Mouse (Mus musculus) cerebellum, adult 2 months (tissue): ENCODE measurements around the gene Ntng2. TPM values are rescaled to one million over a fixed set of nuclear protein-coding genes. Genes with fewer than 3 reads are reported as not detected.

Source experiments
- DNase-seq, 2 experiments: peaks; one replicate each; pipeline ENCODE4 v3.0.0; 2021
- H3K27ac ChIP-seq: fragments of 200-500 bp; 2 replicates; pipeline ENCODE4 v1.5.1; 2012; ENCODE audit warnings: low read length, control low read depth, inconsistent platforms; ENCODE audit not compliant: insufficient read depth
- H3K27me3 ChIP-seq: fragments of 200-500 bp; 2 replicates; pipeline ENCODE4 v1.6.1; 2012; ENCODE audit warnings: inconsistent platforms, mild to moderate bottlenecking, low read length, moderate library complexity; ENCODE audit not compliant: control insufficient read depth, insufficient read depth
- H3K4me1 ChIP-seq: fragments of 200-500 bp; 2 replicates; pipeline ENCODE4 v1.6.1; 2011; ENCODE audit warnings: low read length; ENCODE audit not compliant: control insufficient read depth, insufficient read depth
- H3K4me3 ChIP-seq: fragments of 200-500 bp; replicated peaks from 2 replicates; pipeline ENCODE3; 2011; ENCODE audit warnings: mild to moderate bottlenecking, low read depth, low read length, control low read depth; ENCODE audit not compliant: insufficient read depth
- CTCF ChIP-seq: fragments of 200-500 bp; IDR thresholded peaks from 2 replicates; pipeline ENCODE4 v1.5.1; 2011; ENCODE audit warnings: low read depth, mild to moderate bottlenecking, control low read depth, low read length, moderate library complexity, borderline replicate concordance; ENCODE audit not compliant: insufficient read depth
- POLR2A ChIP-seq: fragments of 200-500 bp; IDR thresholded peaks from 2 replicates; pipeline ENCODE4 v1.6.1; 2011; ENCODE audit warnings: low read length, control low read depth, borderline replicate concordance; ENCODE audit not compliant: insufficient read depth
- WGBS: fragments of 180-500 bp; shearing (Covaris S2); methylation state at CpG from one replicate; pipeline ENCODE4 v1.1.7; 2018; 5-methylcytosine and 5-hydroxymethylcytosine counted together
- polyA plus RNA-seq: library from polyadenylated mRNA; depleted of rRNA; stranded (reverse); fragments of >200 nt; gene quantifications from 2 replicates; pipeline ENCODE4 v1.2.3, GENCODE M21; 2012

Gene Ntng2
- polyA plus RNA-seq, 1 experiment: 26.0 TPM

DNA sequence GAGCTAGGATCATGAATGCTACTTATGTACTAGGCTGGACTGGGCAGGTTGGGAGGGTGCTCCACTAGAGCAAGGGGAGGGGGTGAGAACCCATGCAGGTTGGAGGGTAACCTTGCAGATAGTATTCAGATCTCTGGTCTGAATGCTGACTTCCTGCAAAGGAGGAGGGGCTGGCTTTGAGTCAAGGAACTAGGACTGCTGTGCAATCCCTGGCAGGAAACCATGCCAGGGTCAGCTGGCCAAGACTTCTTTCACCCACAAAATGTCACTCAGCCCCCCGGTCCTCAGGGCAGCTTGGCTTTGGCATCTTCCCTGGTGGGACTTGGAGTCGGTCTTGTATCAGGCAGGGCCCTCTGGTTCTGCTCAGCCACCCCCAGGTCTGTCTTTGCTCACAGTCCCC lies 5.4 kb downstream of the Ntng2 start:
- no peak overlapping the region for H3K4me3 ChIP-seq
- no peak overlapping the region for H3K27ac ChIP-seq
- H3K4me1 ChIP-seq: peaks cover 5% of the 10 kb centered on the region; the same call in 1 of the 2 replicates
- H3K27me3 ChIP-seq: no peaks in the 10 kb centered on the region
- WGBS: 59% methylated on average over 2 of the region's 2 CpGs
- TF ChIP-seq POLR2A (no peak), CTCF (no peak)
- DNase-seq: peak in 1 of 2 experiments; percentile 11

DNA sequence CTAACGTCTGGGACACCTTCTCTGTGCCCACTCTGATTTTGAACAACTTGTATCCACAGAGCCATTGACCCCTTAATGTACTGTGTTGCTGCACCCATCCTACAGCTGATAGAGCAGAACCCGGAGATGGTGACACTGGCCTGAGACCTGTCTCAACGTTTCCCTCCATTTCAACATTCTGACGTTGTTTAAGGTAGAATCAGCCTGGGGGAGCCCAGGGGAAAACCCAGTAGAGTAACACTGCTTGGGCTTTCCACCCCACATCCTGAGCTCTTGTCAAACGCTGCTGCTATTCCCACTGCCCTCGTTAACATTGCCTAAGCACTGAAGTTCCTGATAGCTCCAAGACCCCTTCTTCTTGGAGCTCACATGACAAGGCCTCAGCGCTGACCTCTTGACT lies 5.9 kb downstream of the Ntng2 start:
- 83% methylated on average over 7 of the region's 7 CpGs for WGBS
- Histone ChIP-seq H3K4me3 (no peak overlapping the region), H3K27ac (no peak overlapping the region), H3K4me1 (peaks cover 5% of the 10 kb centered on the region; the same call in 1 of the 2 replicates), H3K27me3 (no peaks in the 10 kb centered on the region)
- TF ChIP-seq POLR2A: no peak
- no peak for TF ChIP-seq CTCF
- DNase-seq: no peak

DNA sequence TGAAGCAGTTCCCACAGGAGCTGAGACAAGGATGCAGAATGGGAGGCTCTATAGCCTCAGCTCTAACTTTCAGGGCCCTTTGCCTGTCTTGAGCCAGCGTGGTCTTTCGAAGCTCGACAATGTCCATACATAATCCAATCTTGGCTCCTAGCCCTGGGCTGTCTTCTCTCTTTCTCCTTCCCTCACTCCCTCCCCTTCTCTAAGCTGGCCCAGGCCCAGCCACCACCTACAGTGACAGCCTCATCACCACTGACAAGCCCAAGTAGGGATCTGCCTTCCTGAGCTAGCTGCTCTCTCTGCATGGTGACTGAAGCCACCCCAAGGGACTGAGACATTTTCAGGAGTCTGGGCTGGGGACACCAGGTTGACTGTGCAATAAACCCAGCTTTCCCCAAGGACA lies 6.5 kb downstream of the Ntng2 start:
- peak in 1 of 2 experiments; percentile 9 for DNase-seq
- H3K4me3 ChIP-seq: no peak overlapping the region
- no peaks in the 10 kb centered on the region for H3K27me3 ChIP-seq
- peaks cover 5% of the 10 kb centered on the region; the same call in 1 of the 2 replicates for H3K4me1 ChIP-seq
- TF ChIP-seq POLR2A: no peak
- TF ChIP-seq CTCF: no peak
- WGBS: 76% methylated on average over 3 of the region's 3 CpGs
- H3K27ac ChIP-seq: no peak overlapping the region

DNA sequence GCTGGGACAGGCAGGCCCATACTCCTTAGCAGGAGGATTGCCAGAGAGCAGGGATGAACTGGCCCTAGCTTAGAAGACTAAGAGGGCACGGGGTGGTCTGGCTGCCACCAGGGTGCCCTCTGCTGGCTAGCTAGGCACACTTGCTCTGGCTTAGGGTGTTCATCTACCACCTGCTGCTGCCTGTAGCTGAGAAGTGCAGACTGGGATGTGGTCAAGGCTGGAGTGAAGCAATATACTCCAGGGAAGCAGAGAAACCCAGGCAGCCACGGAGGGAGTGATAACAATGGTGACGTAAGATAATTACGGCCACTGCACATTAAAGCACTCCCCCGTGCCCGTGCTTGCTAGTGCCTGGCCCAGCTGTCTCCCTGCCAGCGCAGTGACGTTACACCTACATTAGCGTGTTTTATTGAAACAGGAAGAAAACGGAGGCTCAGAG lies 7.4 kb downstream of the Ntng2 start:
- no peak for DNase-seq
- WGBS: 72% methylated on average over 10 of the region's 10 CpGs
- H3K4me3 ChIP-seq: no peak overlapping the region
- H3K27ac ChIP-seq: no peak overlapping the region
- peaks cover 5% of the 10 kb centered on the region; the same call in 1 of the 2 replicates for H3K4me1 ChIP-seq
- TF ChIP-seq CTCF: peak; percentile 52; the same call in 1 of the 2 replicates
- TF ChIP-seq POLR2A: no peak
- H3K27me3 ChIP-seq: no peaks in the 10 kb centered on the region

DNA sequence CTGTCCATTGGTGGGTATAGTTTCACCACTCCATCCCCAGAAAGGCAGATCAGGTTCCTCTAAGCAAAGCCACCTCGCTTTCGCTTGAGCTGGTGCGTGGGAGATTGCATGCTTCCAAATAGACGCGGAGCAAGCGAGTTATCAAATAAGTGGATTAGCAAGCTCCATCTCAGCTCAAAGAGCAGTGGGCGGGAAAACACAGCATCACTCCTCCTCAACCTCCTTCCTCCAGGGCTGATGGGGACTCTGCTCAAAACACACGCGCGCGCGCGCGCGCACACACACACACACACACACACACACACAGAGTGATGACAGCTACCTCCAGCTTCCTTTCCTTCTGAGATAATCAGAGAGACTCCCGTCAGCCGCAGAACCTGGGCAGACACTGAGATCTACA lies 13.5 kb downstream of the Ntng2 start:
- no peak for DNase-seq
- no peak overlapping the region for H3K27ac ChIP-seq
- peaks cover 28% of the 10 kb centered on the region for H3K4me1 ChIP-seq
- no peaks in the 10 kb centered on the region for H3K27me3 ChIP-seq
- H3K4me3 ChIP-seq: no peak overlapping the region
- TF ChIP-seq CTCF (no peak), POLR2A (no peak)
- 94% methylated on average over 17 of the region's 17 CpGs for WGBS

DNA sequence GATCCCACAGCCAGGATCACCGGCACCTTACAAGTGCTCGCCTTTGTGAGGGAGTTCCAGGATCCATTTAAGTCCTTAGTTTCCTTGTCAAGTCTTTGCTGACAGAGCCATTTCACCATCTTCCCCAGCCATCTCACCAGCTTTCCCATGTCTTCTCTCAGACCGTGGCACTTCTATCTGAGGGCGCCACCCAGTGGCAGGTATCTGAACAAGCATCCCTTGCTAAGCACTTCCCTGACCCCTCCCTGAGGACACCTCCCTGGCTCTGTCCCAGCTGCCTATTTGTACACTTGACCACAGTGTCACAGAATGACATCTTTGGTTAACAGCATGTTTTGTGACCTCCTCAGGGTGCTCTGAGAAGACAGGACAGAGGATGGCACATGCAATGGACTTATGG lies 15.2 kb downstream of the Ntng2 start:
- DNase-seq: peak; percentile 85 to 90
- TF ChIP-seq CTCF (peak; percentile 94), POLR2A (no peak)
- H3K27ac ChIP-seq: no peak overlapping the region
- peaks cover 29% of the 10 kb centered on the region for H3K4me1 ChIP-seq
- 27% methylated on average over 4 of the region's 4 CpGs for WGBS
- H3K27me3 ChIP-seq: no peaks in the 10 kb centered on the region
- H3K4me3 ChIP-seq: no peak overlapping the region

DNA sequence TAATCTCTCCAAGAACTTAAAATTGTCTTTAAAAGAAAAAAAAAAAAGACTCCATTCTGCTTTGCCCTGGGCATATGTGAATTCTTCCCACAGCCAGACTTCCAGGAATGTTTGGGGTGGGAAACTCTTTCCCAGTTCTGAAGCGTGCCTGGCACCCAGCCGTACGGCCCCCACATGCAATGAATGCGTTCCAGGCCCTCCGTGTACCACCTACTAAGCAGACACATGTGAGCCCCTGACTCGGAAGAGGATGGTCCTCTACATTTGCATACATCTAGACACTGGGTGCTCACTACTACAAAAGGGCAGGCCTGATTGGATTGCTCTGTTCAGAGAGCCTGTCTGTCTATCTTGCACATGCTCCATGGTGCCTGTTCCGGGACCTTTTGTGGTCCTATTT lies 17.0 kb downstream of the Ntng2 start:
- 88% methylated on average over 7 of the region's 7 CpGs for WGBS
- no peak for DNase-seq

DNA sequence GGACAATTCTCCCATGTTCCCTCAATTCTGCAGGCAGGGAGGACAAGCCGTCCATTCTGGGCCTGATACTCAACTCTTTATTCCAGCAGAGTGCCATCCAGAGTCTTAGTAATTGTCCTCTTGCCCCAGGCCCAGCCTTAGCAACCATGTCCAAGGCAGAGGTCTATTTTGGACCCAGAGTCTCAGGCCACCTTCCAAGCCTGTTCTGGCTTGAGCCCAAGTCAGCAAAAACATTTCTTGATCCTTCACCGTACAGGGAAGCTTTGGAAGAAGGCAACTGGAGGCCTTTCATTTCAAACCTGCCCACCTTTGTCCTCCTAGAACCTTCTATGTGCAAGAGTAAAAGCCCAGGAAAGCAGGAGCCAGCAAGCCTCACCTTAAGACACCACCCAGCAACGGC lies 17.8 kb downstream of the Ntng2 start:
- TF ChIP-seq POLR2A: no peak
- TF ChIP-seq CTCF: no peak
- 42% methylated on average over 3 of the region's 3 CpGs for WGBS
- no peak overlapping the region for H3K4me3 ChIP-seq
- H3K27ac ChIP-seq: no peak overlapping the region
- H3K27me3 ChIP-seq: no peaks in the 10 kb centered on the region
- DNase-seq: peak in 1 of 2 experiments; percentile 48
- peaks cover 34% of the 10 kb centered on the region for H3K4me1 ChIP-seq

More for the DNA sequence above, 17.0 kb downstream of the Ntng2 start:
- Histone ChIP-seq H3K4me1 (peaks cover 29% of the 10 kb centered on the region), H3K4me3 (no peak overlapping the region), H3K27ac (no peak overlapping the region), H3K27me3 (no peaks in the 10 kb centered on the region)
- TF ChIP-seq POLR2A (no peak), CTCF (no peak)

DNA sequence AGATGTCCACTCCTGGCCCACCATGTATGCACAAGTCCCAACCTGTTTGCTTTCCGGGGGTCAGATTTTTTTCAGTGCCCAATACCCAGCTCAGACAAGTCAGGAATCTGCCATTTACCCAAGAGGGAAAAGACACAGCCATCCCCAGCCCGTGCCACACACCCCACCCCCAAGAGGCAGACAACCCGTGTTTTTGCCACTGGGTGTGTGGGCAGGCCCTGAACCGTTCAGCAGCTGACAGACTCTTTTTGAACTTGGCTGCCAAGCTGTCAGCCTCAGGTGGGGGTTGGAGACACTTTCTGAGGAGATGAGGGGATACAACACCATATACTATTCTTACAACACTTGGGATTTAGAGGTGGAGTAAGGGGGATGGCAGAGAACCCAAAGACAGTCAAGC lies 18.8 kb downstream of the Ntng2 start:
- no peaks in the 10 kb centered on the region for H3K27me3 ChIP-seq
- no peak for DNase-seq
- peaks cover 40% of the 10 kb centered on the region for H3K4me1 ChIP-seq
- TF ChIP-seq CTCF: no peak
- TF ChIP-seq POLR2A: no peak
- no peak overlapping the region for H3K27ac ChIP-seq
- H3K4me3 ChIP-seq: no peak overlapping the region
- WGBS: 84% methylated on average over 4 of the region's 4 CpGs
